Mouse (Mus musculus) spleen, adult 10 weeks (tissue): ENCODE data around the gene Srr. TPM values are rescaled to one million over a fixed set of nuclear protein-coding genes. Genes with fewer than 3 reads are reported as not detected.

ENCODE experiments used
- polyA plus RNA-seq: library from polyadenylated mRNA; stranded (reverse); fragments of 350-450 nt; fragmentation: Illumina TruSeq; extraction: RNeasy Lipid Tissue Mini Kit (QIAGEN cat#74804); gene quantifications from one replicate; pipeline ENCODE4 v1.2.3, GENCODE M21; 2015; ENCODE audit warnings: low replicate concordance; ENCODE audit not compliant: insufficient read depth

The Srr gene
- 20.3 TPM for polyA plus RNA-seq

GRCm38 (mm10) chr11:74925577-74926387, at the start of gene Srr, which contains the start of gene Smg6:
Srr (minus strand) TSS chr11:74925948.
Smg6 (plus strand) TSS chr11:74925823.

GRCm38 (mm10) chr11:74897678-74898516, 27.9 kb downstream of the Srr start, which contains the start of gene Tsr1:
Tsr1 (plus strand) TSS chr11:74898071.

GRCm38 (mm10) chr11:74896901-74897677, 28.7 kb downstream of the Srr start, which contains the start of gene Sgsm2:
Sgsm2 (minus strand) TSS chr11:74897060.

Other genes with a start within 250 kb of the Srr start
- gene Pafah1b1, start 201.3 kb downstream of the Srr start, polyA plus RNA-seq, result 187 TPM
- 25.5 TPM for gene Mettl16, start 155.1 kb downstream of the Srr start, polyA plus RNA-seq
- 9.4 TPM for gene Mnt, start 95.0 kb downstream of the Srr start, polyA plus RNA-seq
- gene Sgsm2, start 28.9 kb downstream of the Srr start, polyA plus RNA-seq, result 3.1 TPM
- 61.4 TPM for gene Tsr1, start 27.9 kb downstream of the Srr start, polyA plus RNA-seq
- gene Smg6, start 125 bp downstream of the Srr start, polyA plus RNA-seq, result 24.2 TPM
- gene Hic1, start 243.6 kb upstream of the Srr start, polyA plus RNA-seq, result 0.51 TPM